Mouse (Mus musculus) monocyte, adult 2 months (primary cell): ENCODE measurements around the gene Ccr9.
"Not testable (repeated sequence)": the region's sequence is repeated elsewhere in the genome, so short reads cannot be mapped to it uniquely, and the experiment has no call there.

Experiments used
- DNase-seq, 2 experiments: peaks; one replicate each; pipeline ENCODE4 v3.0.0; 2022; ENCODE audit warnings: low spot score in 2 of 2, low read depth in 1 of 2

The Ccr9 gene

DNA sequence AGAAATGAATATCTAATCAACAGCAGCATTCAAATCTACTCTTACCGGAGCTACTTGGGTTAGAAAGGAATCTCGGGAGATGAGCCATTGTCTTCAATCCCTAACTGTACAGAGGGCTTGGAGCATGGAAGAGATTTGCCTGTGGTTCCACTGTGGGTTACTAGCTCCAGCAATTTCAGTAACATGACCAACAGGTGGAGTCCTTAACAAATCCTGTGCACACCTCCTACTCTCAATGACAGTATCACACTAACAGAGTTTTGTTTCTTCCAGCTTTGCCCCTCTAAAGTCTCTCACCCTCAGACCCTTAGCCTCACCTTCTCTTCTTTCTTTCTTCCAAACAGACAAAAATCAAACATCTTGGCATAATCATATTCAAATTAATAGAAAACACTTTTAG, 34.9 kb downstream of the Ccr9 start:
- DNase-seq = no peak

DNA sequence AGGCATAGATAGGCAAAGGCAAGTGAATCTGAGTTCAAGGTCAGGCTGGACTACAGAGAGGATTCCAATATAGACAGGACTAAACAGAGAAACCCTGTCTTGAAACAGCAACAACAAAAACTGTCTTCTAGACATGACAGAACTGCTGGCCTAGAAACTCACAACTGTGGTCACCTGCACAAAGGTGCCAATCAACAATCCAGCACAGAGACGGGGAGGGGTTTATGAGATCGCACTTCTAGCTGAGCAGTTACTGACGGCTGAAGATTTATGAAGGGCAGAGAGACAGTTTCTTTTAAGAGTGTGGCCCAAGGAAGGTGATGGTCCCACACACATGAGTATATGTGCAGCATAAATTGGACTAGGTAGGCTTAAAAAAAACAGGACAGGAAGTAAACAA, 38.1 kb downstream of the Ccr9 start:
- no peak for DNase-seq

DNA sequence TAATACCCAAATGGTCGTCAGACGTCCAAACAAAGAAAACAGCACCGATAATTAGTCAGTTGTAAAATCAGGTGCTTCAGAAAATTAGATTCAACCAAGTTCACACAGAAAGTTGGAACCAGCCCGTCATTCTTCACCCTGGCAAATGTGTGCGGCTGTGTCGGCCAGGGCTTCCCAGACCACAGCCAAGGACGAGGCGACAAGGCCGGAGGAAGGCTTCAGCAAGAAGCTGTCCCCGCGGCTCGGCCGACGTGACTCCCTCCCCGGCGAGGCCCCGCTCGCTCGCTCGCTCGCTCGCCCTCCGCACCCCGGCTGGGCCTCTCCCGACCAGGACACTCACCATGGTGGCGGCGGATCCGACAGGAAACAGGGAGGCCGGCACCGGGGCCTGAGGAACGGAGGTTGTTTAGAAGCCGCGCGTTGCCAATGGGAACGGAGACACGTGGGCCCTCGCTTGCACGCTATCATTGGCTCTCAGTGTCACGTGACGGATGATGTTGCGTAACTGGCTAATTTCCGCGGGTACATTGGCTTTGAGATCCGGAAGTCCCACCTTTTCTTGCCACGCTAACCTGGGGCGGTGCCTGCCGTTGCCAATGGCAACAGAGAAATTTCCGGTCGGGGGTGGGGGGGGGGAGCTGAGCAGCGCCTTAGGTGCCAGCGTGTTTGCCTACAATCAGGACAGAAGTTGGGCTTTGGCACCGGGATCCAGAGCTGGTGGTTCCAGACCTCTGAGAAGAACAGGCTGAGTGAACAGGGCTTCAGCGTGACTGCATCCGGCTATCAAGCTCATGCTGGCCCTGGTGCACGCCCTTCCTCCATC, 39.2 kb downstream of the Ccr9 start, which contains the start of gene Lztfl1:
Gene Lztfl1, minus strand, starts transcription at position 512 of the 823 bp plus-strand sequence.
- peak; percentile 83 to 91 for DNase-seq

DNA sequence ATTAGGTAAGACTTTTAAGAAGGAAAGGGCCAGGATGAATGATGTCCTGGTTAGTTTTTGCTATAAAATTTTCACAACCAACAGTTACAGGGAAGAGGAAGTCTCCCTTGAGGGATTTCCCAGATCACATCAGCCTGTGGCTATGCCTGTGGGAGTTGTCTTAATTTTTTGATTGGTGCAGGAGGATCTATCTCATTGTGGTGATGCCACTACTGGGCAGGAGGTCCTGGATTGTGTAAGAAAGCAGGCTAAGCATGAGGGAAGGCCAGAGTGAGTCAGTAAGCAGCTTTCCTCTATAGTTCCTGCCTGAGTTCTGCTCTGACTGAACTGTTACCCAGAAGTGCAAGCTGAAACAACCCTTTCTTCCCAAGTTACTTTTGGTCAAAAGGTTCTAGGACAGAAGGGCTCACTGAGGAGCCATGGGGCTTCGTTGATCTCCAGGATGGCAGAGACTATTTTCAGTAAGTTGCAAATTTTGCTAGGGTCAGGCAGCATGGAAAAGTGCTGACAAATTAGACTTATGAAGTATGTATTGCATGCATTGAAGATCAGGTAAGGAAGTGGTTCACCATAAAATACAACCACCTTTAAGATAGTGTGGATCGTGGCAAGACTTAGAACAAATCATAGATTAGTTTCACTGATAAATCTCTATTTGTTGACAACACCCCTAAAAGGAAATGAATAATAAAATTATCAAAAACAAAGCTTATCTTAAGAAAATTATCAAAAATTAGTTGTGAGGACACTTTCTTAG, 44.7 kb downstream of the Ccr9 start:
- peak in 1 of 2 experiments; percentile 19 for DNase-seq

DNA sequence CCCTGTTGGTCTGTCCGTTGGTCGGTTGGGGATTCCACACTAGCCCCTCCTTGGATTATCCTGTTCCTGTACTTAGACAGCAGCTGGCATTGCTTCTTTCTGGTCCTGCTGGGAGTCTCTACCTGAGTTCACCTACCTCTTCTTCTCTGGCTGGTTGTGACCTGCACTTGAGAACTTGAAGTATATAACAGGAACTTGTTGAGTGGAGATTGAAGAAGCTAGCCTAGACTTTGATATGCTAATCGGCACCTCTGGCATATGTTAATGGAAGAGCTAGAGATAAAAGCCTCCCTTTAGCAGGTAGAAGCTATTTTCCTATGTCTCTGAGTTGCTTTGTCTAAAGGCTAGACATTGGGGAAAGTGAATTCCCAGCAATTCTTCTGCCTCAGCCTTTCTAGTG, 53.0 kb downstream of the Ccr9 start:
- no peak for DNase-seq

DNA sequence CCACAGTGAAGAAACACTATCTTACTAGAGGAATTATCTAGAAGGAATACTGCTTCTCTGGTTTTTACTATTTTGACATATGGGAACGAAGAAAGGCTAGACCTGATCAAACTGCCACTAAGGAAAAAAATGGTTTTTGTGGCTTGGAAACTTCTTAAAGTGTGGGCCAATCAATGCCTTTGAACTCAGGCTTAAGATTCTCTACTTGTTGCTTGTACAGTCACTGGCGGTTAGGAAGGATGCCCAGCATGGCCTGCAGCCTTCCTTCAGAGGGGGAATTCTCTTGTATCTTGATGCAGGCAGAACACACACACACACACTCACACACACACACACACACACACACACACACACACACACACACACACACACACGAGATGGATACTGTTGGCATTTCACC, 55.9 kb downstream of the Ccr9 start:
- DNase-seq = no peak

DNA sequence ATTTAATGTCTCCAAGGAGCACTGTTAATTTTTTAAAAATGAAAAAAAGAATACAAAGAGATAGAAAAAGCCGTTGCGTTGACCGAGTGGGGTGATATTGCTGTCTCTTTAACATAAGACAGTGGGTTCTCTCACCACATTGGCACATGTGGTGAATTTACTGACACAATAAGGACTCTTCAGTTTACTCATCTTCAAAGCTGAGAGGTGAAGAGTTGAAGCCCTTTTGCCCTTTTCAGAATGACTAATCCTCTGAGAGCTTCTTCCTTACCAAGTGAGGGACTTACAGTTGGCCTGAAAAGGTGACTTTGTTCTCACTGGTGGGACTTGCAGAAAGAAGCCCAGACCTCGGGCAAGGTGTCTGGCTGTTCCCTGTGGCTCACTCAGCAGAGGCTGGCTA, 62.6 kb downstream of the Ccr9 start:
- DNase-seq = no peak

DNA sequence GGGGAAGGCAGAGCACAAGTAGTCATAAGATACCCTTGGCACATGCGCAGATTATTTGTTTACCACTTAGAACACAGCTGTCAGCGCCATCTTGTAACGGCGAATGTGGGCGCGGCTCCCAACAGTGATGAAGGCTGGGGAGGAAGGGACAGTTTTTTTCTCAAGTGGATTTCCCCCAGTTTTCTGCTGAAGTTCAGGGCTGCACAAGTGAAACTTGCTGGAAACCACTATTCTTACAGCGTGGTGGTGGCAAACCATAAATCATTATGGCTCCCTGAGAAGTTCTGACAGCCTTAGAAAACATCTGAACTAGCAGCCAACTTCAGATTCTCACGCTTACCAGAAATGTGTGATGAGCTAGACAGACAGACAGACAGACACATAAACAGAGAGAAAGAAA, 71.4 kb downstream of the Ccr9 start:
- not testable (repeated sequence) for DNase-seq

DNA sequence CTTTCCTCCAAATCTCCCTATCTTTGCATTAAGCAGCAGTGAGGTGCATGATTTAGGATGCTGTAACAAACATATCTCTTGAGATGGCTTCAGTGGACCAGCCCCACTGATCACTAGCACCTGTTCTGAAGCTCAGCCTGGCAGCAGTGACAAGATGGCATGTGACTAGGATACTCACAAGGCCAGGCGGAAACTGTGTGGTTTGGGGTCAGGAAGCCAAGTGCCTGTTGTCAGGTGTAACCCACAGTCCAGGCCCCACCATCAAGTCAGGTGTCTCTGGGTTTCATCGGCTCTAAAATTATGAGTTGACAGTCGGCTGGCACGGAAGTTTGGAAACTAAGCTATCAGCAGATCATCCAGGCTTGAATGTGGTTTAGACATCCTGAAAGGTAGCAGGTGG, 76.1 kb downstream of the Ccr9 start:
- DNase-seq = peak in 1 of 2 experiments; percentile 19

DNA sequence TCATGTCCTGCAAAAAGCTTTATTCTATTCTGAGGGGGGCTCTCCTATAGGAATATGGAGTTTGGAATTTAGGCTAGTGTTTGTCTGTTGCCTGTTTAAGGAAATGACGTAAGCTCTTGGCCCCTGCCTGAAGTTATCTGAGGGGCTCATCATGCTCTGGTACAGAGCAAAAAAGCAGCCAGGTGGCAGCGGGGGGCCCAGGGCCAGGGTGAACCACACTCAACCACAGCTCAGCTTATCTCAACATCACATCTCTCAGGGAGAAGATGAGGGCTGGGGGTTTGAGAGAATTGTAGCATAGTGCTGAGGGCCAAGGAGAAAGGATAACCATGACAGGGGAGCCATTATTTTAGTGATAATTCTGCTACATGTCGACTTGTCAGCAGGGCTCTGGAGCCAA, 78.5 kb downstream of the Ccr9 start:
- no peak for DNase-seq

DNA sequence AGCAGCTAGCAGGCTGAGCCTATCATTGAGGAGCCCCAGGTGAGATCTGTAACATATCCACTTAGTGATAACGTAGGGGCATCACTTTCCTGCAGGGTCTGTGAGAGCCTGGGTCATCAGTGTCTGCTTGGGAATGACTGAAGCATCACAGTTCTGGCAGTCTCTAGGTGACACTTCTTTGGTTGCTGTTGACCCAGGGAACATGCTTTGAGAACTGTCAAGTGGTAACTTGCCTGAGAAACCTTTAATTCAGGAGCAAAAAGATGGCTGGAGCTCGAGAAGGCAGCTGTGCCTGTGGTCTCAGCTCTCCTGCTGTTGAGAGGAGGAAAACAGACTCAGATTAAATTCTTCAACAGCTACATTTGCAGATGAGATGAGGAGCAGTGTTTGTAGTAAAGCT, 79.1 kb downstream of the Ccr9 start:
- no peak for DNase-seq

DNA sequence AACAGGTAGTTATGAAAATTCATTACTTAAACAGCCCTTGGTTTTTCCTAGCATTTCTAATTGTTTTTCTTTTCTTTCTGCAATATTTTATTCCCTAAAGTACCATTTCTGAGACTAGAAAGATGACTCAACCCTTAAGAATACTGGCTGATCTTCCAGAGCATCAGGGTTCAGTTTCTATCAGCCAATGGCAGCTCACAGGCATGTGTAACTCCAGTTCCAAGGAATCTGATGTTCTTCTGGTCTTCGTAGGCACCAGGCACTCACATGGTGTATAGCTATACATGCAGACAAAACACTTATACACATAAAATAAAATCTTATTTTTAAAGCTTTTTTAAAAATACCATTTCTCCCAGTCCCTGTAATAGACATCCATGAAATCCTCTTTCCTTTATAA, 79.9 kb downstream of the Ccr9 start:
- no peak for DNase-seq

DNA sequence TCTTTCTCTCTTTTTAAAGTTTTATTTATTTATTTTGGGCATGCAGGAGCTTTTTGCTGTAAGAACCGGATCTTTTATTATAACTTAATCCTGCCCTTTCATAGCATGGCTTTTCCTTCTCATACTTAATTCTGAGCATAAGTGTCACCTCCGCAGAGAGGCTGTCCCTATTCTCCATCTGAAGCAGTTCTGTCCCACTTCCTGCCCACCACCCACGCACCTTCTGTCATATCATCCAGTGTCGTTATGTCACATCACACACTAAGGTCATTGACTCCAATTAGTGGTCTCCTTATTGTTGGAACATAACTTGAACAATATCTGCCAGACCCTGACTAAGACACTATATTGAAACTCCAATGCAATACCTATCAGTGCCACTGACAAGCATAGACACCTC, 80.4 kb downstream of the Ccr9 start:
- no peak for DNase-seq

DNA sequence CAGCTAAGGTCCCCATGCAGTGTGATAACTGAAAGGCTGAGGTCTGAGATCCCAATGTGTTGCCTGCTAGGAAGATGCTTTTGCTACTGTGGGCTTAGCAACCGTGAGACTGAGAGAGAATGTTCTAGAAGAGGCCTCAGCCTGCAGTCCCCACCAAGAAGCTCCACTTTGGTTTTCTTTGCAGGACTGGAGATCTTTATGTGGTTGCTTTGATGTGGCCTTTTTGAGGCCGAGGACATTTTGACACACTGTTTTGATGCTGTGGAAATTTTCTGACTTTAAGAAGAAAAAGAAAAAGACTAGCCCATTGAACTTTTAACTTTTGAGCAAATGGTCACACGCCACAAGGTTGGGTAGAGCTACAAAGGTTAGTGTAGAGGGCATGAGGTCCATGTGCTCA, 82.6 kb downstream of the Ccr9 start:
- DNase-seq = no peak

DNA sequence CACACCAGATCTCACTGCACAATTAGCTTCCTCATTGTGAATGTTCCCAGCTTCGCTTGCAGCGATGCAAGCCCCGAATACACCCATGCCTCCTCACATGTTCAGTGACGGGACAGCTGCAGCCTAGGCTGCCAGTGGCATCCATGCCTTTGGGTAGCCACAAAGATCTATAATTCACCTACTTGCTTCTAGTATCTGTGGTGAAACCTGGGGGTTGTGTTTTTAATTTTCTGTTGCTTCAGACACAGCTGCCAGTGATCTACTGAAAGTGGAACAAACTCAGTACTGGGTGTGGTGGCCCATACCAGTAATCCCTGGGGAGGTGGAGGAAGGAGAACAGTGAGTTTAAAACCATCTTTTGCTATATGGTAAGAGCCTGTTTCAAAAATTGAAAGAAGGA, 84.6 kb downstream of the Ccr9 start:
- peak in 1 of 2 experiments; percentile 14 for DNase-seq

DNA sequence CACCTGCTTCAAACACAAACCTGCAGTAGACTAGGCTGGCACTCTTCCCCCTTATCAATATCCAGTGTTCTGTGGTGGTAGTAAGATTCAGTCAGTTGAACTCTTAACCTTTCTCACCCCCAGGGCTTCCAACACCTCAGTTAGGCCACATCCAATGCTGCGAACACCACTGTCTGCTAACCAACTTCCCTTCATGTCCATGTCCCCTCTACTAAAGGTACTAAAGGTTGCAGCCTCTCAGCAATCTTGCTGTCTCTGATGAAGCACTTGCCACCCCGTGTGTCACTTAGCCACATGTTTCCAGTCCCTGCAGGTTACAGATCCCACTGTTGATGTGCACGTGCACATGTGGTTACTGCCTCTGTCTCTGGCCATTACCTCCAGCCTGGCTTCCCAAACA, 85.5 kb downstream of the Ccr9 start:
- no peak for DNase-seq

DNA sequence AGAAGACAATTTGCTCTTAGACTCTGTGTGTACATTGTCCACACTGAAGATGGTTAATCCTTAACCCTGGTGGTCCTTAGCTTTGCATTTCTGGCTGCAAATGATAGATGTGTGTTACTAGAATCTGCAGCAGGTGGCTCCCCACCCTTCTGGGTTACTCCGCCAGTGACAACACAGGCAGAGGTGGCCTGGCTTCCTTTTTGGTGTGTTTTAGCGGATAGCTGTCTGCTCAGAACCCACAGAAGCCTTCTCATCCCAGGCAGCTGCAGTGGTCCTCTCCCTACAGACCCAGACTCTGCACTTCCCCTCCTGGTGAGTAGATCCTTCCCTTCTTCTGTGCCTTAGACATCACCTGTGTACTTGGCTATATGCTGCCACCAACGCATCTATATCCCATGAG, 88.8 kb downstream of the Ccr9 start:
- DNase-seq = no peak

DNA sequence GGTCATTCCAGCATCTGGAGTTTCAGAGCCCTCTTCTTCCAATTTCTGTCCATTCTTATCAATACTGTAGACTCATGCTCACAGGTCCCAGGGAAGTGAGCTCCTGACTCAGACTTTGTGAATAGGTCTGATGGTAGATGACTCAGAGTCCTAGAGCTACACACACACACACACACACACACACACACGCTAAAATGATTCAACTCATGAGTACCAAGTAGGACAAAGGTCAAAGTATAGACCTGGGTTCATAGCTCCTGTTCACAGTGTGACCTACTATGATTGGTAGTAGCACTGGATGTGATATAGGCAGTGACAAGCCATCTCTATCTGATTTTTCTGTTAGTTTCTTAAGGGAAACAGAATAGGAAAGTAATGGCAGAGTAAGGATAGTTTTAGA, 90.2 kb downstream of the Ccr9 start:
- no peak for DNase-seq

DNA sequence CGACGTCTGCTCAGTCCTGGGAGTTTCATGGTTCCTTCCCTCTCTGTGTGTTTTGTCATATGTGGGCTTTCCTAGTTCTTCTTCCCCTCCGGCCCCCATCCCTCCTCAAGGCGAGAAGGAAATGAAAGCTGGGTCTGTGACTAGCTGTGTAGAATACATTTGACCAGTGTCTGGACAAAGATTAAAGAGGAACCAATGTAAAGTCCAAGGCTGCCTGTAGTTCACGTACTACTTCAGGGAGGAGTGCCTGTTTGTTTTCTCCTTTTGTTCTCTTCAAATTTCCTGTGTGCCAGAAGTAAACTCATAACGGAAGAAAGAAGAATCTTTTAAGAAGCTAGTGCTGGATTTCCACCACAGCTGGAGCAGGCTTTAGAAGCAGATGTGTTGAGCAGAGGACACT, 91.3 kb downstream of the Ccr9 start:
- DNase-seq = peak; percentile 45 to 50

DNA sequence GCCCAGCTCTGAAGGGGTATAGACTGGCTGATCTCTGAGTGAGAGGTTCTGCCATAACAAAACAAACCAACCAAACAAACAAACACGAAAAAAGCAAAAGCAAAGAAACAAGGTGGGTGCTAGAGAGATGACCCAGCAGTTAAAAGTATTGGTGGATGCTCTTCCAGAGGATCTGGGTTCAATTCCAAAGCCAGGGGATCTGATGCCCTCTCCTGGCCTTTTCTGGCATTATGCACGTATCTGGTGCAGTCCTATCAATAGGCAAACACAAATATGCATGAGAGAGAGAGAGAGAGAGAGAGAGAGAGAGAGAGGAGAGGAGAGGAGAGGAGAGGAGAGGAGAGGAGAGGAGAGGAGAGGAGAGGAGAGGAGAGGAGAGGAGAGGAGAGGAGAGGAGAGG, 95.1 kb downstream of the Ccr9 start:
- DNase-seq = not testable (repeated sequence)

DNA sequence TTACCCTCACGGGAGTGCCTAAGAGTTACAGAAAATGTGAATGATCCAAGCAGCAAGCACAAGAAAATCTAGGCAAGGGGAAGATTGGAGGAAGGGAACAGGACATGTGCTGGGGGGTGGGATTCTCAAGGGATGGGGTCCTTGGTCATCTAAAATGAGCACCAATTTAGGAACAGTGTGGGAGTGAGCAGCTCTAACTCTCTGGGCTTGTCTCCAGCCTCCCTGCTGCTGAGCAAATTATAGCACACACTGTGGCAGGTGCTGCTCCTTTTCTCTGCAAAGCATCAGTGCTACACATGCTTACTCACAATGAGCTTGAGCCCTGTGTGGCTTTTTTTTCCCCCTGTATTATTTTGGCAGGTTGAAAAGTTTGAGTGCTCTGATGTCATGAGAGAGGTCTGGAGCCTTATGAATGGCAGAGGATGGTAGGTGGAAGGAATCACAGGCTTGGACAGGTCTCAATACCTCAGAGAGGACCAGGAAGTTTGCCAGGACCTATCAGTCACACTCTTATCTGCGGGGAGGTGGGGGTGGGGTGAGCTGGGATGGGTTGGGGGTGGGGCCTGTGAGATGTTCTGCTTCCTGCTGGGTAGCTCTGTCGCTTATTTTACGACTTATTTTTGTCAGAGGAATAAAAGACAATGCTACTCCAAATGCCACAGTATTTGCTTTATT, 110.8 kb downstream of the Ccr9 start:
- no peak for DNase-seq

DNA sequence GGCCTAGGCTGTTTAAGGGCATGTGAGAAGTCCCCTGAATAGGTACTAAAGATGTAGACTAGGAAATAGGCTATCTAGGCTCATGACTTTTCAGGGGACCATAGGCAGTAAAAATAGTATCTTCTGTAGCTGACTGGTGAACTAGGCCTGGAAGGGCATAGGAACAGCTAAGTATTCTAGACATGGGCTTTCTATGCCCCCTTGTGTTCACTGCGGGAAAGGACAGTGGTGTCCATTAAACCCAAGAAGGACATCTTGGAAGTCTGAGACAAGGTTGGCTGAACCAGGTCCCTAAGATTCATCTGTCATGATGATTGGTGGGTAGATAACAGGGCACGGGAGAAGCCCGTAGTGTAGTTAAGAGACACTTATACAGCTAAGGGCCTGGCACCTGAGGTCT, 117.9 kb downstream of the Ccr9 start:
- no peak for DNase-seq
